Mouse (Mus musculus): ENCODE results near the gene Stk35.

Stk35 gene

DNA sequence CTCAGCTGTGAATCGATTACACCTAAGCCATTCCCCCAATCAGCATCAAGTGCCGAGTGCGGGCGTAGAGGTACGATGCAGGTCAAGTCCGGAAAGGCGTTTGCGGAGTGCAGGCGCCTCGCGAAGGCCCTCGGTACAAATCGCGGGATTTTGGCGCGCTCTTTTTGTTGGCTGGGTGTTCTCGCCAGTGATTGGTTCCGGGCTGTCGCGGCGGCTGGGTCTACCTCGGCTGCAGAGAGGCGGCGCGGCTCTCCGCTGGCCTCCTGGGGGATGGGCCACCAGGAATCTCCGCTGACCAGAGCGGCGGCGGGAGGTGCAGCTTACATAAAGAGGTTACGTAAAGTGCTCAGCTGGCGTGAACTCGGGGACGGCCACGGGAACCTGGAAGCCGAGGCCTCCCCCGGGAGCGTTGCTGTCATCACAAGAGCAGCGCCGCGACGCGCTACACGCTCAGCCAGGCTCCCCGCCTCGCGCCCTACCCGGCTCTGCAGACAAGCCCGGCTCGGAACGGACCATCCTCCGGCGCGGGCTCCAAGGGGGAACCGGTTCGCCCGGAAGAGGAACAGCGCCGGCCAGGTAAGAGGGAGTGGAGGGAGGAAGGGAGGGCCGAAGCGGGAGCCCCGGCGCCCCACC is at the start of gene Stk35:
Gene Stk35 (plus strand): TSS at position 247 of the 633 bp plus-strand sequence.
- DNase-seq = peak; percentile 93 to 98

GRCm38 (mm10) chr2:129782046-129782445 is 18.3 kb upstream of the Stk35 start:
- DNase-seq = no peak

- DNase-seq = no peak
These were observed 3.8 kb upstream of the Stk35 start for GRCm38 (mm10) chr2:129796501-129796900.

- no peak for DNase-seq
These were observed 2.6 kb upstream of the Stk35 start for GRCm38 (mm10) chr2:129797709-129798108.

- DNase-seq = no peak
These were observed 1.9 kb upstream of the Stk35 start for GRCm38 (mm10) chr2:129798410-129798809.

DNA sequence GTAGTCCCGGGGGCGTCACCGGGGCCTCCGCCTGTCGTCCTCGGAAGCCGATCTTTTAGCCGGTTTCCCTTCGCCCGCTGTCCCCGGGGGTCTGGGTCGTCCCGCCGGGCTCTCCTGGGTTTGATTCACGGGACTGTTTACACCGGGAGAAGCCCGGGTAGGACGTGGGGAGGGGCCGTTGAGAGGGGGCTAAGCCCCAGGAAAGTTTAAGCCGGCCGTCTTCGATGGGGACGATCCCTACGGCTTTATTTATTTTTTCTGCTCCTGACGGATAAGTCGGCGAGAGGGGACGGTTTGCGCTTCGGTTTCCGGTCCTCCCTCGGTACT is 550 bp downstream of the Stk35 start:
- no peak for DNase-seq

GRCm38 (mm10) chr2:129801231-129802029 is 1.1 kb downstream of the Stk35 start:
- peak; percentile 93 to 94 for DNase-seq

- DNase-seq = no peak
These were observed 5.2 kb downstream of the Stk35 start for GRCm38 (mm10) chr2:129805486-129805885.

GRCm38 (mm10) chr2:129806486-129806885 is 6.2 kb downstream of the Stk35 start:
- DNase-seq = no peak

DNA sequence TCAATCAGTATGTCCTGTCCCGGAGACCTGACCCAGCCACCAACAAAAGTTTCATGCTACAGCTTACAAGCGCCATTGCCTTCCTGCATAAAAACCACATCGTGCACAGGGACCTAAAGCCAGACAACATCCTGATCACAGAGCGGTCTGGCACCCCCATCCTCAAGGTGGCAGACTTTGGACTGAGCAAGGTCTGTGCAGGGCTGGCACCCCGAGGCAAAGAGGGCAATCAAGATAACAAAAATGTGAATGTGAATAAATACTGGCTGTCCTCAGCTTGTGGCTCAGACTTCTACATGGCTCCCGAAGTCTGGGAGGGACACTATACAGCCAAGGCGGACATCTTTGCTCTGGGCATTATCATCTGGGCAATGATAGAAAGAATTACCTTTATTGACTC is 10.2 kb downstream of the Stk35 start:
- DNase-seq = no peak

GRCm38 (mm10) chr2:129814033-129814432 is 13.7 kb downstream of the Stk35 start:
- no peak for DNase-seq

DNA sequence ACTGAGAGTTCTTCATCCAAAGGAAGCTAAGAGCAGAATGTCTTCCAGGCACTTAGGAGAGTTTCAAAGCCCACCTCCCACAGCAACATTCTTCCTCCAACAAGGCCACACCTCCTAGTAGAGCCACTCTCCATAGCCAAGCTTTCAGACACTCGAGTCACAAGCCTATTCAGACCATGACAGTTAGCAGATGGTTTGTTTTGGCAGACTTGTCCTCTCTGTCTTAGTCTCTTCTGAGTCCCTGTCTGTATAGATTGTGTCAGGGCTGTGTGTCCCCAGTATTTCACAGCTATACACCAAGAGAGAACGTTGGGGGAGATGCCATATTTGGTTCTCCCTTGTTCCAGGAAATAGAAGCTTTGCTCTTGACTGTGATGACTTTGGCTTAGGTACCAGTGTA is 14.8 kb downstream of the Stk35 start:
- no peak for DNase-seq

- no peak for DNase-seq
These were observed 17.4 kb downstream of the Stk35 start for GRCm38 (mm10) chr2:129817603-129818257.

DNA sequence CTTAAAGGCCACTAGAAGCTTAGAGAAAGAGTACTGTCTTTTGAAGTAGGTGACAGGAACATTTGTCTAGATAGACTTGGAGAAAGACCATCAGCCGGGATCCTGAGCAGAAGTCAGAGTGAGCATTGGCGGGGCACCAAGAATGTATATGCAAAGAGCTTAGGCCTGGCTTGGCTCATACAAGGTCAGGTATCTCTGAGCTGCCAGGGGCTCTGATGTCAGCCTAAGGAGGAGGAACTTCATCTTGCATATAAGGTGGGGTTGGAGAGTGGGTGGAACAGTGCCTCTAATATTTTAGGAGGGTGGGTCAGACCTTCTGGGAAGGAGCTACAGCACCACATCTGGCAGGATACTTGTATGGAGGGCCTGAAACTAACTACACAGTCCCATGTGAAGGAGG is 18.6 kb downstream of the Stk35 start:
- DNase-seq = no peak

GRCm38 (mm10) chr2:129819531-129819930 is 19.2 kb downstream of the Stk35 start:
- DNase-seq = no peak

- no peak for DNase-seq
These were observed 19.6 kb downstream of the Stk35 start for GRCm38 (mm10) chr2:129819951-129820350.

DNA sequence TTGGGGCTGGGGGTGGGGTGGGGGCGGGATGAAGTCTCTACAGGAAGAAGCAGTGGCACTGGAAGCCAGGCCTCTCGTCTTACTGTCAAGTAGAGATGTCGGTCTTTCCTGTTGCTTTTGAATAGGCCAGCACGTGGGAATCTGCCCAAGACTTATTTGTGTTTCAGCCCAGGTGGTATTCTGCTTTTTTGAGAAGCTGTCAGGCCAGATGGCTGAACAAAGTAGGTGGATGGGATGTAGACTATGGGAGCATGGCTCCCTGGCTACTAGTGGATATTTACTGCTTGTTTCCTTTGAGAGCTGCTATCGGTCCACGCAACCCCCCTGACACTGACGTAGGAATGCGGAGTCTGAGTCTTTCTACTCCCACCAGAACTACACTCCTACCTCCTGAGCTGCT is 20.7 kb downstream of the Stk35 start:
- DNase-seq = no peak

DNA sequence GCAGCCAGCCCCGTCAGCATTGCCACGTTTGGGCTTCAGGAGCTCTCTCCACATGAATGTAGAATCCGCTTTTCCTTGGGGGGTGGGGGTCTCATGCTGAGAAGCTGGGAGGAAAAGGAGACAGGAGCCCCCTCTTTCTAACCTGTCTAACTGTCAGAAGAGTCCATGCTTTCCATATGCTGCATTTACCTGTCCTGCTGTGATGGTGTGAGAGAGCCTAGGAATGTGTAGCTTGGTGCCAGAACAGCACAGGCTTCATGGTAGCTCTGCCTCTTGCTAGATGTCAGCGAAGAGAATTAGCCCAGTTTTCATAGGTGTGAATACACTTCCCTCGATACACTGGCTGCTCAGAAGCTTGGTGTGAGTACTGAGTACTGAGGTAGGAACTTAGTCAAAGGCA is 21.3 kb downstream of the Stk35 start:
- DNase-seq = no peak

DNA sequence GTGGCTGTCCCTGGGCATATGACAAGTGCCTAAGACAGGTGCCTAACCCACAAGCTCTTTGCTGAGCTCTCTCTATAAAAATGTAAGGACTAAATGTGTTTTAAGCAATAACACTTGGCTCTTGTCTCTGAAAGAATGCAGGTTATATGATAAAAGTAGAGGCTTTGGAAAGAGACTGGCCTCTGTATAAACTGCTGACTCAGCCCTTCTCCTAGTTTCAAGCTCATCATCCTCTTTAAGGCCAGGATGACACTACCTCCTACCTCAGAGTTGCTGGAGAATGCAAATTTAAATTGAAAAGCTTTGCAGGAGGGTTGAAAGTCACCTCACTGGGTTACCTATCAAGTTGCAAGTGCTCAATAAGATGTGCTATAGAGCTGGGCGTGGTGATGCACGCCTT is 23.0 kb downstream of the Stk35 start:
- DNase-seq = no peak

GRCm38 (mm10) chr2:129824254-129824653 is 23.9 kb downstream of the Stk35 start:
- peak; percentile 26 to 61 for DNase-seq

- no peak for DNase-seq
These were observed 25.8 kb downstream of the Stk35 start for GRCm38 (mm10) chr2:129826141-129826540.

DNA sequence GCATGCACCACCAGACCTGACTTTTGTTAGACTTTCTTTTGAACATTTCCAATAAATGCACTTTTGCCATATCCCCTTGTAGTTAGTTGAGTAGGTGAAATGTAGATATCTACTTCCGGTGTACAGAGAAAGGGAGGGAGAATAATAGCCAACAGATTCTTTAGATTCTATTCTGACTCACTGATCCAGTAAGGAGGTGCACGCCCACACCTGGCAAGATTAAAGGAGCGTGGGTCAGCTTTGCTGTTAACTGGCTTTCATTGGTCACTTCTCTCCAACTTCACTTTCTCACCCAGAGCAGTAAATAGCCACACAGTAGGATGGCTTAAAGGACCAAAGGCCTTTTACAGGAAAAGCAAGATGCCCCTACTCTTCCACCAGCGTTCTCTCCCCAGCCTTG is 32.7 kb downstream of the Stk35 start:
- DNase-seq = no peak

GRCm38 (mm10) chr2:129834221-129834620 is 33.9 kb downstream of the Stk35 start:
- no peak for DNase-seq

- no peak for DNase-seq
These were observed 34.6 kb downstream of the Stk35 start for GRCm38 (mm10) chr2:129834881-129835280.

Measured in kidney, postnatal 25 days (tissue).